Mouse (Mus musculus) midbrain, embryonic 14.5 days (tissue): ENCODE results near the gene Med24. TPM values are rescaled to one million over a fixed set of nuclear protein-coding genes. Genes with fewer than 3 reads are reported as not detected.
"Not testable (repeated sequence)": the region's sequence is repeated elsewhere in the genome, so short reads cannot be mapped to it uniquely, and the experiment has no call there.

Experiments
- ATAC-seq: fragments of 200-750 bp; cut with Nextera tagmentation; 2 replicates; pipeline ENCODE4 v1.8.0; 2017; ENCODE audit warnings: moderate number of reproducible peaks, moderate library complexity; ENCODE audit not compliant: low FRiP score, low TSS enrichment
- DNase-seq: peaks from one replicate; pipeline ENCODE4 v3.0.0-alpha.2; 2015
- H3K27ac ChIP-seq: fragments of 300-500 bp; sonication (generic); replicated peaks from 2 replicates; pipeline ENCODE4 v1.5.1; 2014; ENCODE audit warnings: mild to moderate bottlenecking, low read depth, low read length, moderate library complexity
- H3K27me3 ChIP-seq: fragments of 300-500 bp; sonication (generic); 2 replicates; pipeline ENCODE4 v1.6.1; 2014; ENCODE audit warnings: low read length, control low read depth, mixed read lengths; ENCODE audit not compliant: control insufficient read depth, insufficient read depth
- H3K36me3 ChIP-seq: fragments of 300-500 bp; sonication (generic); 2 replicates; pipeline ENCODE4 v1.6.1; 2014; ENCODE audit warnings: low read length, control low read depth; ENCODE audit not compliant: control insufficient read depth, insufficient read depth
- H3K4me1 ChIP-seq: fragments of 300-500 bp; sonication (generic); 2 replicates; pipeline ENCODE4 v1.6.1; 2014; ENCODE audit warnings: mild to moderate bottlenecking, antibody characterized with exemption, low read length, control low read depth; ENCODE audit not compliant: control insufficient read depth, insufficient read depth
- H3K4me2 ChIP-seq: fragments of 300-500 bp; sonication (generic); 2 replicates; pipeline ENCODE4 v1.6.1; 2014; ENCODE audit warnings: mild to moderate bottlenecking, low read length, moderate library complexity
- H3K4me3 ChIP-seq: fragments of 300-500 bp; sonication (generic); replicated peaks from 2 replicates; pipeline ENCODE4 v1.5.1; 2014; ENCODE audit warnings: low read depth, low read length
- H3K9ac ChIP-seq: fragments of 300-500 bp; sonication (generic); replicated peaks from 2 replicates; pipeline ENCODE4 v1.6.1; 2014; ENCODE audit warnings: mild to moderate bottlenecking, low read length, moderate library complexity
- H3K9me3 ChIP-seq: fragments of 300-500 bp; sonication (generic); 2 replicates; pipeline ENCODE4 v1.6.1; 2016; ENCODE audit warnings: low read length, control low read depth, mixed read lengths; ENCODE audit not compliant: control insufficient read depth
- WGBS: fragments of 180-500 bp; shearing (Covaris S2); extraction: QIAGEN DNeasy Blood & Tissue Kit; methylation state at CpG from one replicate; pipeline ENCODE4 v1.1.7; 2014; 5-methylcytosine and 5-hydroxymethylcytosine counted together
- polyA plus RNA-seq: library from polyadenylated mRNA; unstranded; fragments of >200 nt; fragmentation: Nextera tagmentation; extraction: Ambion mirVana; gene quantifications from 2 replicates; pipeline ENCODE4 v1.2.1, GENCODE M21; 2014

Med24 gene
- polyA plus RNA-seq, 1 experiment from 2014 or later = 81.1 TPM

GRCm38 (mm10) chr11:98671857-98672256 lies 57.4 kb downstream of the Med24 start:
- 58% methylated on average over 5 of the region's 5 CpGs for WGBS

GRCm38 (mm10) chr11:98671284-98671815 lies 57.9 kb downstream of the Med24 start:
- Histone ChIP-seq H3K4me2 (no peak overlapping the region), H3K27ac (no peak overlapping the region), H3K4me1 (no peaks in the 10 kb centered on the region), H3K4me3 (no peak overlapping the region), H3K27me3 (no peaks in the 10 kb centered on the region), H3K36me3 (no peaks in the 10 kb centered on the region), H3K9ac (no peak overlapping the region), H3K9me3 (no peaks in the 10 kb centered on the region)
- ATAC-seq = no peak
- no peak for DNase-seq
- 72% methylated on average over 3 of the region's 3 CpGs for WGBS

More at GRCm38 (mm10) chr11:98671857-98672256, 57.4 kb downstream of the Med24 start:
- no peaks in the 10 kb centered on the region for H3K27me3 ChIP-seq
- no peak overlapping the region for H3K4me2 ChIP-seq
- no peaks in the 10 kb centered on the region for H3K36me3 ChIP-seq
- H3K4me3 ChIP-seq = no peak overlapping the region
- no peak overlapping the region for H3K27ac ChIP-seq
- no peak overlapping the region for H3K9ac ChIP-seq
- DNase-seq = no peak
- ATAC-seq = no peak
- no peaks in the 10 kb centered on the region for H3K9me3 ChIP-seq
- H3K4me1 ChIP-seq = no peaks in the 10 kb centered on the region

- DNase-seq (no peak), ATAC-seq (no peak)
Measured at GRCm38 (mm10) chr11:98668984-98669383, 60.3 kb downstream of the Med24 start.

GRCm38 (mm10) chr11:98664091-98664490 lies 65.1 kb downstream of the Med24 start, which contains the start of gene Gsdma:
Gsdma (plus strand) TSS chr11:98664351.
- H3K4me3 ChIP-seq = no peak within 1 kb of the TSS
- H3K9me3 ChIP-seq = no peaks in the 10 kb centered on the region
- no peak within 1 kb of the TSS for H3K27ac ChIP-seq
- H3K9ac ChIP-seq = no peak within 1 kb of the TSS
- H3K27me3 ChIP-seq = no peaks in the 10 kb centered on the region
- WGBS = 21% methylated on average over 4 of the region's 4 CpGs
- no peak for ATAC-seq
- no peaks in the 10 kb centered on the region for H3K36me3 ChIP-seq
- no peaks in the 10 kb centered on the region for H3K4me1 ChIP-seq
- H3K4me2 ChIP-seq = no peak within 1 kb of the TSS
- no peak for DNase-seq

More at GRCm38 (mm10) chr11:98668984-98669383, 60.3 kb downstream of the Med24 start:
- Histone ChIP-seq H3K9ac (no peak overlapping the region), H3K9me3 (no peaks in the 10 kb centered on the region), H3K4me1 (no peaks in the 10 kb centered on the region), H3K36me3 (no peaks in the 10 kb centered on the region), H3K27ac (no peak overlapping the region), H3K4me3 (no peak overlapping the region), H3K4me2 (no peak overlapping the region), H3K27me3 (no peaks in the 10 kb centered on the region)
- 74% methylated on average over 2 of the region's 2 CpGs for WGBS

GRCm38 (mm10) chr11:98660517-98660916 lies 68.7 kb downstream of the Med24 start:
- Histone ChIP-seq H3K4me3 (no peak overlapping the region), H3K4me2 (peak overlapping the region; percentile 32), H3K9me3 (no peaks in the 10 kb centered on the region), H3K27ac (no peak overlapping the region), H3K36me3 (no peaks in the 10 kb centered on the region), H3K9ac (no peak overlapping the region), H3K27me3 (no peaks in the 10 kb centered on the region), H3K4me1 (no peaks in the 10 kb centered on the region)
- DNase-seq (peak; percentile 88), ATAC-seq (0 out of 2 replicates have a peak, but pooled peaks have one; percentile 43)
- 9% methylated on average over 6 of the region's 6 CpGs for whole genome bisulfite sequencing

DNA sequence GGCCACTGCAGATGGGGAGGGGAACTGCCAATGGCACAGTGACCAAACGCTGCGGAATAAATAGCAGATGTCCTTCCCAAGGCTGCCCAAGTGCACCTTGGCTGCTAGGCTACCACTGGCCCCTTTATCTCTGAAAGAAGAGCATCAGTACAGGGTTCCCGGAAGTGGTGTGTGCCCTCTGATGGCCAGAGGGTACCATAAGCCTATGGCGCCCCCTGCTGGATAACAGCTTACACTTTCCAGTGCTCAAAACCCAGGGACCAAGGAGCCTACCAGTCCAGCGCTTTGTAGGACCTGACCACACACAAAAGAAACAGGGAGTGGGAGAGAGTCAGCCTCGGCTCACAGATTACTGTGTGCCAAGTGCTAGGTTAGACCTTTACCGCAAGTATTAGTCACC lies 74.2 kb downstream of the Med24 start:
- not testable (repeated sequence) for H3K27ac ChIP-seq, H3K36me3 ChIP-seq, H3K4me1 ChIP-seq, ATAC-seq, H3K27me3 ChIP-seq, H3K9me3 ChIP-seq, H3K9ac ChIP-seq, H3K4me2 ChIP-seq, H3K4me3 ChIP-seq
- DNase-seq = peak; percentile 56
- 5% methylated on average over 7 of the region's 7 CpGs for WGBS

Other genes with a start within 250 kb of the Med24 start
- gene Ikzf3, start 183.4 kb downstream of the Med24 start, polyA plus RNA-seq = 0.05 TPM in 1 of 2 replicates, not detected in the other
- gene Zpbp2, start 178.3 kb downstream of the Med24 start, polyA plus RNA-seq = not detected in 2 replicates
- gene Ormdl3, start 142.1 kb downstream of the Med24 start, polyA plus RNA-seq = 17.1 and 53.4 TPM in 2 replicates
- gene Lrrc3c, start 131.1 kb downstream of the Med24 start, polyA plus RNA-seq = not detected in 2 replicates
- 0.71 and 1.4 TPM in 2 replicates for gene Gm12355, start 103.8 kb downstream of the Med24 start, polyA plus RNA-seq
- not detected in 2 replicates for gene Gsdma3, start 103.1 kb downstream of the Med24 start, polyA plus RNA-seq
- gene Gsdma2, start 82.7 kb downstream of the Med24 start, polyA plus RNA-seq = not detected in 2 replicates
- gene Gsdma, start 65.1 kb downstream of the Med24 start, polyA plus RNA-seq = not detected in 2 replicates
- 135 and 164 TPM in 2 replicates for gene Psmd3, start 46.9 kb downstream of the Med24 start, polyA plus RNA-seq
- gene Csf3, start 28.2 kb downstream of the Med24 start, polyA plus RNA-seq = not detected in 2 replicates
- 175 and 194 TPM in 2 replicates for gene Thra, start 11.2 kb upstream of the Med24 start, polyA plus RNA-seq
- gene Nr1d1, start 45.9 kb upstream of the Med24 start, polyA plus RNA-seq = 3.0 TPM in 2 replicates
- 25.0 and 35.9 TPM in 2 replicates for gene Msl1, start 66.1 kb upstream of the Med24 start, polyA plus RNA-seq
- 46.6 and 57.3 TPM in 2 replicates for gene Casc3, start 75.5 kb upstream of the Med24 start, polyA plus RNA-seq
- gene Rapgefl1, start 107.3 kb upstream of the Med24 start, polyA plus RNA-seq = 8.8 and 9.6 TPM in 2 replicates
- gene Wipf2, start 134.2 kb upstream of the Med24 start, polyA plus RNA-seq = 5.4 and 6.1 TPM in 2 replicates
- 2.5 and 5.6 TPM in 2 replicates for gene Cdc6, start 178.4 kb upstream of the Med24 start, polyA plus RNA-seq
- 8.8 and 11.0 TPM in 2 replicates for gene Rara, start 198.4 kb upstream of the Med24 start, polyA plus RNA-seq